Mouse (Mus musculus): ENCODE measurements around the gene Arhgap15. TPM values are rescaled to one million over a fixed set of nuclear protein-coding genes. Genes with fewer than 3 reads are reported as not detected.

Arhgap15 gene
- total and polyA plus RNA-seq, 3 experiments: 1.5 to 2.8 TPM; not detected in 1

DNA sequence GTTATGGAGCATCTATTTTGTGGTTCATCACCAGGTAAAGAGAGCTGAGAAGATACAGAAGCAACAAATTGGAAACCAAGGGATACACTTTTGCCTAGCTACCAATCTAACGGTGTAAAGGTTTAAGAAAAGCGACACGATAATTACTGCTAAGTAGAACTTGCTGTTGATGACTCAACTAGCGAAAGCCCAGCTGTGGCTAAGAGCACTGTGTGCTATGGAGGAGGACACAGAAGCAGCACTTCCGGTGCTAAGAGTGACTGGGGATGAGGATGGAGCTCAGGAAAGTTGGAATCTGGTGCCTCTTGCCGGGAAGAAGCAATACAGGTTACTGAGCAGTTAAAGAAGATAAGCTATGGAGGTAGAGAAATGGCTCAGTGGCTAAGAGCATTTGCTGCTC is 589.8 kb downstream of the Arhgap15 start:
- Histone ChIP-seq H3K4me1 (ENCODE audit: control insufficient read depth in 1 of 2, insufficient read depth in 2 of 2, low read length in 2 of 2) (no peaks in the 10 kb centered on the region; a peak in 1 of 4 replicates), H3K27ac (ENCODE audit: control insufficient read depth, low read depth, low read length) (no peak overlapping the region), H3K9ac (ENCODE audit: control insufficient read depth, low read depth, low read length, poor library complexity, severe bottlenecking) (no peak overlapping the region), H3K4me3 (ENCODE audit: control insufficient read depth in 1 of 2, insufficient read depth in 1 of 2, low read depth in 2 of 2, low read length in 2 of 2) (no peak overlapping the region), H3K79me2 (ENCODE audit: control insufficient read depth, insufficient read depth, low read length, poor library complexity) (no peaks in the 10 kb centered on the region), H3K27me3 (ENCODE audit: control insufficient read depth in 1 of 2, insufficient read depth in 2 of 2, low read length in 2 of 2) (no peaks in the 10 kb centered on the region), H3K36me3 (ENCODE audit: control insufficient read depth in 1 of 2, insufficient read depth in 2 of 2, low read length in 2 of 2) (peaks cover 0 to 6% of the 10 kb centered on the region in 2 experiments; a peak in 2 of 4 replicates), H3K9me3 (replicated peaks; ENCODE audit: insufficient read depth, low read length) (no peaks in the 10 kb centered on the region)
- TF ChIP-seq USF2 (IDR thresholded peaks at IDR 0.05; ENCODE audit: borderline replicate concordance in 1 of 2, insufficient read depth in 1 of 2, low read depth in 1 of 2, low read length in 2 of 2) (no peak), MAFK (IDR thresholded peaks at IDR 0.05; ENCODE audit: borderline replicate concordance, low read depth, low read length) (no peak), HCFC1 (IDR thresholded peaks at IDR 0.05; ENCODE audit: low read depth, low read length) (no peak), RAD21 (IDR thresholded peaks at IDR 0.05; ENCODE audit: low read depth, low read length) (no peak)
- no peak for DNase-seq (ENCODE audit: low read depth, low spot score)

- H3K4me1 ChIP-seq (ENCODE audit: control insufficient read depth in 1 of 2, insufficient read depth in 2 of 2, low read length in 2 of 2): no peaks in the 10 kb centered on the region
- DNase-seq (ENCODE audit: low read depth, low spot score): no peak
- H3K4me3 ChIP-seq (ENCODE audit: control insufficient read depth in 1 of 2, insufficient read depth in 1 of 2, low read depth in 2 of 2, low read length in 2 of 2): no peak overlapping the region
- H3K27ac ChIP-seq (ENCODE audit: control insufficient read depth, low read depth, low read length): no peak overlapping the region
- no peak for TF ChIP-seq MYC (IDR thresholded peaks at IDR 0.05; ENCODE audit: low read depth, low read length)
- no peak for TF ChIP-seq RCOR1 (IDR thresholded peaks at IDR 0.05; ENCODE audit: low read depth, low read length)
- no peak for TF ChIP-seq CHD2 (IDR thresholded peaks at IDR 0.05; ENCODE audit: low read length)
- TF ChIP-seq MEF2A (IDR thresholded peaks at IDR 0.05; ENCODE audit: extremely low read depth, insufficient replicate concordance, low read depth, low read length, poor library complexity, severe bottlenecking): no peak
- no peak for TF ChIP-seq HCFC1 (IDR thresholded peaks at IDR 0.05; ENCODE audit: low read depth, low read length)
- no peak for TF ChIP-seq EP300 (IDR thresholded peaks at IDR 0.05; ENCODE audit: low read depth in 1 of 2, low read length in 2 of 2)
- TF ChIP-seq NRF1 (IDR thresholded peaks at IDR 0.05; ENCODE audit: insufficient read depth, low read depth, low read length, poor library complexity, severe bottlenecking): no peak
- no peak for TF ChIP-seq NELFE (IDR thresholded peaks at IDR 0.05; ENCODE audit: low read depth, low read length)
- TF ChIP-seq BHLHE40 (IDR thresholded peaks at IDR 0.05; ENCODE audit: borderline replicate concordance, low read depth, low read length): no peak
- H3K79me2 ChIP-seq (ENCODE audit: control insufficient read depth, insufficient read depth, low read length, poor library complexity): no peaks in the 10 kb centered on the region
- H3K27me3 ChIP-seq (ENCODE audit: control insufficient read depth in 1 of 2, insufficient read depth in 2 of 2, low read length in 2 of 2): no peaks in the 10 kb centered on the region
- no peak overlapping the region for H3K9ac ChIP-seq (ENCODE audit: control insufficient read depth, low read depth, low read length, poor library complexity, severe bottlenecking)
- peaks cover 0 to 2% of the 10 kb centered on the region in 2 experiments; a peak in 2 of 4 replicates for H3K36me3 ChIP-seq (ENCODE audit: control insufficient read depth in 1 of 2, insufficient read depth in 2 of 2, low read length in 2 of 2)
- H3K9me3 ChIP-seq (replicated peaks; ENCODE audit: insufficient read depth, low read length): no peaks in the 10 kb centered on the region
Measured at GRCm38 (mm10) chr2:44341091-44341571, 592.5 kb downstream of the Arhgap15 start.

DNA sequence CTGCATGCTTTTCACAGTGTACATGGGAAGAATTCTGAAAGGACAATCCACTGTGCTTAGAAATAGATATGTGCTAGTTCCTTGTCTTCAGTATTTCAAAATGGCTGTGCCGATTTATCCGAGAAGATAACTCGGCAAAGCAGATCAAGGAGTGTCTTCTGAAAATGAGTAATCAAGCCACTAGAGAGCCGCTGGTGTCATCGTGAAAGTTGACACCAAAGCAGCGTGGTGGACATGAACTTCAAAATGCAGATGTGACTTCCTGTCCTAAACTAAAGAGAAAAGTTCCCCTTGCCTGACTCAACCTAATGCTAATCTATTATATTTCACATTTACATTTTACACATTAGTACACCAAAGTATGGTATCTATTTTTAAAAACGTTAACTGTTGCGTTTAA is 596.2 kb downstream of the Arhgap15 start:
- no peaks in the 10 kb centered on the region for H3K79me2 ChIP-seq (ENCODE audit: control insufficient read depth, insufficient read depth, low read length, poor library complexity)
- H3K9ac ChIP-seq (ENCODE audit: control insufficient read depth, low read depth, low read length, poor library complexity, severe bottlenecking): no peak overlapping the region
- H3K27ac ChIP-seq (ENCODE audit: control insufficient read depth, low read depth, low read length): no peak overlapping the region
- H3K4me1 ChIP-seq (ENCODE audit: control insufficient read depth in 1 of 2, insufficient read depth in 2 of 2, low read length in 2 of 2): no peaks in the 10 kb centered on the region; a peak in 1 of 4 replicates
- no peaks in the 10 kb centered on the region for H3K9me3 ChIP-seq (replicated peaks; ENCODE audit: insufficient read depth, low read length)
- H3K4me3 ChIP-seq (ENCODE audit: control insufficient read depth in 1 of 2, insufficient read depth in 1 of 2, low read depth in 2 of 2, low read length in 2 of 2): no peak overlapping the region
- DNase-seq (ENCODE audit: low read depth, low spot score): no peak
- no peaks in the 10 kb centered on the region for H3K27me3 ChIP-seq (ENCODE audit: control insufficient read depth in 1 of 2, insufficient read depth in 2 of 2, low read length in 2 of 2)
- TF ChIP-seq TBP (IDR thresholded peaks at IDR 0.05; ENCODE audit: low read depth, low read length): no peak
- TF ChIP-seq ETS1 (IDR thresholded peaks at IDR 0.05; ENCODE audit: low read depth, low read length): no peak
- TF ChIP-seq UBTF (IDR thresholded peaks at IDR 0.05; ENCODE audit: borderline replicate concordance, insufficient read depth, low read depth, low read length): no peak
- no peak for TF ChIP-seq EP300 (IDR thresholded peaks at IDR 0.05; ENCODE audit: low read depth in 1 of 2, low read length in 2 of 2)
- no peak for TF ChIP-seq GATA1 (IDR thresholded peaks at IDR 0.05; ENCODE audit: low read depth, low read length)
- no peak for TF ChIP-seq RAD21 (IDR thresholded peaks at IDR 0.05; ENCODE audit: low read depth, low read length)
- TF ChIP-seq POLR2AphosphoS2 (IDR thresholded peaks at IDR 0.05; ENCODE audit: low read length): no peak
- no peaks in the 10 kb centered on the region; a peak in 1 of 4 replicates for H3K36me3 ChIP-seq (ENCODE audit: control insufficient read depth in 1 of 2, insufficient read depth in 2 of 2, low read length in 2 of 2)
